Mouse (Mus musculus) liver, adult 2 months (tissue): Measurements from ENCODE around the gene Snapin.

Experiments used
- CTCF ChIP-seq: fragments of 200-500 bp; IDR thresholded peaks from 2 replicates; pipeline ENCODE4 v1.5.1; 2011; ENCODE audit warnings: low read depth, low read length, control low read depth
- POLR2A ChIP-seq: fragments of 200-500 bp; IDR thresholded peaks from 2 replicates; pipeline ENCODE4 v1.6.1; 2011; ENCODE audit warnings: low read length, control low read depth; ENCODE audit not compliant: insufficient read depth; ENCODE audit errors: extremely low read depth

GRCm38 (mm10) chr3:90467618-90468300 lies 23.1 kb downstream of the Snapin start:
- TF ChIP-seq CTCF (no peak), POLR2A (no peak)
